Mouse (Mus musculus): ENCODE data around the gene Copz2. TPM values are rescaled to one million over a fixed set of nuclear protein-coding genes. Genes with fewer than 3 reads are reported as not detected.

Copz2 gene
- polyA plus RNA-seq, 1 experiment = not detected

- Histone ChIP-seq H3K27ac (ENCODE audit: insufficient read depth, low read depth, low read length) (no peak overlapping the region), H3K4me1 (ENCODE audit: control insufficient read depth, insufficient read depth, low read length) (peaks cover 36% of the 10 kb centered on the region), H3K4me3 (ENCODE audit: insufficient read depth, low read depth, low read length) (no peak overlapping the region)
- 75% methylated on average over 2 of the region's 2 CpGs for WGBS
- TF ChIP-seq CTCF (IDR thresholded peaks at IDR 0.05; ENCODE audit: insufficient read depth, low read depth, low read length) (no peak), POLR2A (IDR thresholded peaks at IDR 0.05; ENCODE audit: insufficient read depth, low read depth, low read length) (no peak)
Measured at GRCm38 (mm10) chr11:96826481-96826880, 23.2 kb upstream of the Copz2 start.

DNA sequence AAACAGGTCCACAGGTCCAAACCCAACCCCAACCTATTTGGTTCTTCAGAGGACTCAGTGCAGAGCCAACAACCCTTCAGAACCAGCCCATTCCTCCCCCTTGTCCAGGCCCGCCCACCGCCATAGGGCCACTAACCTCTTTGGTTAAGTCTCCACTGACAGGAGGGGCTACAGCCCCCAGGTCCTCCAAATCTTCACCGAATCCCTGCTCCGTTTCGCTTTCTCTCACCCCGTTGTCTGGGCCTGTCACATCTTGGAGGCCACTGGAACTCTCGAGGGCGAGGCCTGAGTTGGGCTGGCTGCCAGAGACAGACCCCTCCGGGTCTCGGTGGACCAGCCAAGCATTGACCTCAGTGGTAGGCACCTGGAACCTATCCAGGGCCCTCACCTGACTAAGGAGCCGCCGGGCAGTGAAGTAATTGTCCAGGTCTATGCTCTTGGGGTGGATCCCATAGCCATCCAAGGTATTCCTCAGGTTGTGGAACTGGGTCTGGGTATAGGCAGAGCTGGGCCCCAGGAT lies 22.5 kb upstream of the Copz2 start:
- peaks cover 36% of the 10 kb centered on the region for H3K4me1 ChIP-seq (ENCODE audit: control insufficient read depth, insufficient read depth, low read length)
- no peak for TF ChIP-seq CTCF (IDR thresholded peaks at IDR 0.05; ENCODE audit: insufficient read depth, low read depth, low read length)
- no peak for TF ChIP-seq POLR2A (IDR thresholded peaks at IDR 0.05; ENCODE audit: insufficient read depth, low read depth, low read length)

GRCm38 (mm10) chr11:96827917-96828316 lies 21.8 kb upstream of the Copz2 start:
- WGBS = 68% methylated on average over 9 of the region's 9 CpGs
- Histone ChIP-seq H3K27ac (ENCODE audit: insufficient read depth, low read depth, low read length) (no peak overlapping the region), H3K4me3 (ENCODE audit: insufficient read depth, low read depth, low read length) (no peak overlapping the region), H3K4me1 (ENCODE audit: control insufficient read depth, insufficient read depth, low read length) (peaks cover 31% of the 10 kb centered on the region)
- TF ChIP-seq POLR2A (IDR thresholded peaks at IDR 0.05; ENCODE audit: insufficient read depth, low read depth, low read length) = no peak
- TF ChIP-seq CTCF (IDR thresholded peaks at IDR 0.05; ENCODE audit: insufficient read depth, low read depth, low read length) = no peak

More for the DNA sequence above, 22.5 kb upstream of the Copz2 start:
- H3K4me3 ChIP-seq (ENCODE audit: insufficient read depth, low read depth, low read length) = no peak overlapping the region
- H3K27ac ChIP-seq (ENCODE audit: insufficient read depth, low read depth, low read length) = no peak overlapping the region
- WGBS = 60% methylated on average over 12 of the region's 12 CpGs

GRCm38 (mm10) chr11:96828881-96829280 lies 20.8 kb upstream of the Copz2 start:
- Histone ChIP-seq H3K27ac (ENCODE audit: insufficient read depth, low read depth, low read length) (no peak overlapping the region), H3K4me1 (ENCODE audit: control insufficient read depth, insufficient read depth, low read length) (peaks cover 25% of the 10 kb centered on the region), H3K4me3 (ENCODE audit: insufficient read depth, low read depth, low read length) (peak overlapping the region; percentile 56)
- TF ChIP-seq POLR2A (IDR thresholded peaks at IDR 0.05; ENCODE audit: insufficient read depth, low read depth, low read length) (no peak), CTCF (IDR thresholded peaks at IDR 0.05; ENCODE audit: insufficient read depth, low read depth, low read length) (no peak)
- WGBS = 4% methylated on average over 10 of the region's 10 CpGs

- Histone ChIP-seq H3K4me1 (ENCODE audit: control insufficient read depth, insufficient read depth, low read length) (peaks cover 21% of the 10 kb centered on the region), H3K4me3 (ENCODE audit: insufficient read depth, low read depth, low read length) (peak overlapping the region; percentile 56)
- WGBS = under 1% methylated on average over 33 of the region's 33 CpGs
Measured at GRCm38 (mm10) chr11:96829403-96829812, 20.3 kb upstream of the Copz2 start.

DNA sequence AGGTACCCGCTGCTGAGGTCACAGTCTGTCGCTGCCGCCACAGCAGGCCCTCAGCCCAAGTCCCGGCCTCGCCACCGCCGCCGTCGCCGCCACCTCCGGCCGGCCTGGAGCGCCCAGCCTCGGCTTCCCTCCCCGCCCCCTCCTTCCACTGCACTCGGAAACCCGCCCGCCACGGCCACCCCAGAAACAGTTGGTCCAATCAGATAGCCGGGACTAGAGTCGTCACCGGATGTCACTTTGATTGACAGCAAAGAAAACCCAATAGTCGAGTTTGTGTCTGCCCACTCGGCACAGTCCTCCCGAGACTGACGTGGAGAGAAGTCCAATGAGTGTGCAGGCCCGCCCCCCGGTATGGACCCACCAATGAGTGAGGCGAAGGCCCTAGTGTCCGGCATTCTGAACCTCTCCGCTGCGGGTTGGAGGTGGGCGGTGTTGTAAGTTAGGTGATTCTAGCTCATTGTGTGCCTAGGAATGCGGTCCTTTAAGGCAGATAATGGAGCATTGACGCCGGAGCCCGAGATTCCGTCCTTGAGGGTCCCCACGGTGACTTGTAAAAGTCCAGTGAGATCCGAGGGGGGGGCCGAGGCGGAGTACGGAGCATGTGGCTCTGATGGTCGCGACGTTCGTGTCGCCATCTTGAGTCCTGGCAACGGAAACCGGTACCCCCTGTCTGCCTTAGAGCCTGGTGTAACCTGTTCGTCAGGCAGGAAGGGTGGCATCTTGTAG lies 19.7 kb upstream of the Copz2 start, which contains the start of gene Nfe2l1:
Gene Nfe2l1, minus strand, starts transcription at position 156 of the 726 bp plus-strand sequence.
- peaks cover 15% of the 10 kb centered on the region for H3K4me1 ChIP-seq (ENCODE audit: control insufficient read depth, insufficient read depth, low read length)
- H3K27ac ChIP-seq (ENCODE audit: insufficient read depth, low read depth, low read length) = peak within 1 kb of the TSS; percentile 98
- WGBS = under 1% methylated on average over 51 of the region's 51 CpGs
- peak; percentile 46; the same call in 1 of the 2 replicates for TF ChIP-seq POLR2A (IDR thresholded peaks at IDR 0.05; ENCODE audit: insufficient read depth, low read depth, low read length)
- TF ChIP-seq CTCF (IDR thresholded peaks at IDR 0.05; ENCODE audit: insufficient read depth, low read depth, low read length) = no peak
- peak within 1 kb of the TSS; percentile 88 for H3K4me3 ChIP-seq (ENCODE audit: insufficient read depth, low read depth, low read length)

More at GRCm38 (mm10) chr11:96829403-96829812, 20.3 kb upstream of the Copz2 start:
- H3K27ac ChIP-seq (ENCODE audit: insufficient read depth, low read depth, low read length) = peak overlapping the region; percentile 63
- no peak for TF ChIP-seq POLR2A (IDR thresholded peaks at IDR 0.05; ENCODE audit: insufficient read depth, low read depth, low read length)
- no peak for TF ChIP-seq CTCF (IDR thresholded peaks at IDR 0.05; ENCODE audit: insufficient read depth, low read depth, low read length)

- WGBS = 21% methylated on average over 13 of the region's 13 CpGs
- peaks cover 11% of the 10 kb centered on the region for H3K4me1 ChIP-seq (ENCODE audit: control insufficient read depth, insufficient read depth, low read length)
- H3K4me3 ChIP-seq (ENCODE audit: insufficient read depth, low read depth, low read length) = peak overlapping the region; percentile 88
- peak overlapping the region; percentile 98 for H3K27ac ChIP-seq (ENCODE audit: insufficient read depth, low read depth, low read length)
- TF ChIP-seq POLR2A (IDR thresholded peaks at IDR 0.05; ENCODE audit: insufficient read depth, low read depth, low read length) (no peak), CTCF (IDR thresholded peaks at IDR 0.05; ENCODE audit: insufficient read depth, low read depth, low read length) (no peak)
Measured at GRCm38 (mm10) chr11:96830539-96831216, 19.0 kb upstream of the Copz2 start.

DNA sequence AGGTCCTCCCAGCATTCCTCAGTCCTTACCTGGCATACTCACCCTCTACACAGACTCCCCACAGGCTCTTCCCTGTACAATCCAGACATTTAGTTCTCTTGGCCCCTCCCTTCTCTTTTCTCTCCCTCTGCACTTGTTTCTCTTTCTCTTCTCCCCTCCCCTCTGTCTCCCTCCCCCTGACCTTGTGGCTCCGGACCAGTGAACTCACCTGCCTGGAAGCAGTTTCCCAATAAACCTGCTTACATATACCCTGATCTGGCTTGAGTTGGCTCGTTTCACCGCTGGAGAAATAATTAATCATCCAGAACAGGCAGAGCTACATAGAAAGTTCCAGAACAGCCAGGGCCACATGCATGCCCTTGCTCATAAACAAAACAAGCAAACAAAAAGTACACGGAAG lies 18.2 kb upstream of the Copz2 start:
- no peak overlapping the region for H3K4me3 ChIP-seq (ENCODE audit: insufficient read depth, low read depth, low read length)
- peaks cover 11% of the 10 kb centered on the region for H3K4me1 ChIP-seq (ENCODE audit: control insufficient read depth, insufficient read depth, low read length)
- H3K27ac ChIP-seq (ENCODE audit: insufficient read depth, low read depth, low read length) = no peak overlapping the region
- 83% methylated on average over 4 of the region's 4 CpGs for WGBS
- TF ChIP-seq CTCF (IDR thresholded peaks at IDR 0.05; ENCODE audit: insufficient read depth, low read depth, low read length) = no peak
- TF ChIP-seq POLR2A (IDR thresholded peaks at IDR 0.05; ENCODE audit: insufficient read depth, low read depth, low read length) = no peak

- WGBS = 90% methylated on average over 3 of the region's 3 CpGs
- no peak for TF ChIP-seq CTCF (IDR thresholded peaks at IDR 0.05; ENCODE audit: insufficient read depth, low read depth, low read length)
- TF ChIP-seq POLR2A (IDR thresholded peaks at IDR 0.05; ENCODE audit: insufficient read depth, low read depth, low read length) = no peak
Measured at GRCm38 (mm10) chr11:96832541-96832940, 17.1 kb upstream of the Copz2 start.

More at GRCm38 (mm10) chr11:96832541-96832940, 17.1 kb upstream of the Copz2 start:
- Histone ChIP-seq H3K27ac (ENCODE audit: insufficient read depth, low read depth, low read length) (no peak overlapping the region), H3K4me1 (ENCODE audit: control insufficient read depth, insufficient read depth, low read length) (peaks cover 3% of the 10 kb centered on the region), H3K4me3 (ENCODE audit: insufficient read depth, low read depth, low read length) (no peak overlapping the region)

Measured in olfactory bulb, adult 2 months (tissue).